ENCODE assay signal across 1 mouse cellular context in the genomic region with DNA sequence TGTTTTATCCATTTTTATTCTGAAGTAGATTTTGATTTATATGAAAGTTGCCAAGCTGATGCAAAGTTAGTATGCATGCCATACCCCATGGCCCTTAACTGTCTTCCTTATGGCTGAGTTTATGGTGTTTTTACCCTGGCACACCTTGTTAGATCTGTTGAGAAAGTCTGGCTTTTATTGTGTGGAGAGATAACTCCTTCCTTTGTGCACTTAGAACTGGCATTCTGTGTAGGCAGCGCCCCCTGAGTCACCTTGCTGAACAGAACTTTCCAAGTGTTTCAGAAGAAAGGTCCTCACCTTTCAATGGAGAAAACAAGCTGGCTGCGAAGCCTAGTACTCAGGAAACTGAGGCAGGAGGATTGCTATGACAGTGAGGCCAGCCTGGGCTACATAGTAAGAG.
TF ChIP-seq lines count a peak whose summit lies in the region.

No protein-coding gene starts in this region.

TF ChIP-seq in CH12.LX, 34 proteins besides CTCF, POLR2A, EP300 and RAD21 (continued from another document):
- TF ChIP-seq MYC (IDR thresholded peaks at IDR 0.05; ENCODE audit: low read depth, low read length) = no peak
- no peak for TF ChIP-seq CHD1 (IDR thresholded peaks at IDR 0.05; ENCODE audit: low read depth, low read length)
- no peak for TF ChIP-seq SIN3A (IDR thresholded peaks at IDR 0.05; ENCODE audit: low read length)
- TF ChIP-seq MXI1 (IDR thresholded peaks at IDR 0.05; ENCODE audit: low read depth, low read length) = no peak
- no peak for TF ChIP-seq TCF12 (IDR thresholded peaks at IDR 0.05; ENCODE audit: low read depth, low read length)
- no peak for TF ChIP-seq HCFC1 (IDR thresholded peaks at IDR 0.05; ENCODE audit: low read depth, low read length)
- no peak for TF ChIP-seq TBP (conservative IDR thresholded peaks at IDR 0.05; ENCODE audit: low read depth, low read length)
- no peak for TF ChIP-seq POLR2AphosphoS2 (IDR thresholded peaks at IDR 0.05; ENCODE audit: low read depth, low read length)
